Comparison of ENCODE assay signal across 8 mouse cellular contexts in the genomic region with DNA sequence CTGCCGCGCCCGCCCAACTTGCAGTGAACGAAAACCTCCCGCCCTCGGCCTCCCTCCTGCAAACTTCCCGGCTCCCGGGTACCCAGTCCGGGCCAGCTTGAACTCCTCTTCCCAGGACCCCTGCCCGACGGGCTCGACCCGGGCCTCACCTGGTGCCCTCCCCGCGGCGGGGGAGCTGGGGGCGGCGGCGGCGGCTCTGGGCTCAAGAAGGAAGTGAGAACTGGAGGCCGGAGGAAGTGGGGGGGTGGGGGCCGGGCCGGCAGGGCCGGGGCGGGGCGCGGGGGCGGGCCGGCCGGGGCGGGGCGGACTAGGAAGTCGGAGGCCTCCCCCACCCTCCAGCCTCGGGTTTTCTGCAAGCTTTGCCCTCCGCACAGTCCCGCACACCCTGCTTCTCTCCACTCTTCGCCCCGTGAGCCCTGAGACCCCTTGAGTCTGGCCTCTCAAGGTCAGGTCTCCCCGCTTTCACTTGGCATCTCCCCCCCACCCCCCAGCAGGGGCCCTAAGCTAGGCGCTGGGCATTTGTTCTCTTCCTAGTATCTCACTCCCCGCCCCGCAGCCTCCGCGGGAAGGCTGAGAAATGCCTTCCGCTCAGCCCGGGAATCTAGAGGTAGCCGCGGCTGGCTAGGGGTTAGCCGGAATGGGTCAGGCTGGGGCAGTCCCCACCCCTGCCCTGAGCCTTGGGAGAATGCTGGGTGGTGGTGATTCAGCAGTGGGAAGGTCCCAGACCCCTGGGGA. TPM values are rescaled to one million over a fixed set of nuclear protein-coding genes. Genes with fewer than 3 reads are reported as not detected.
A peak's percentile ranks its signal among the peaks of the same experiment; 100 is the strongest.
DNase-seq lines count a peak whose midpoint lies in the region; ATAC-seq and TF ChIP-seq lines count a peak whose summit lies in the region.

No protein-coding gene starts in this region.

- peak overlapping the region; percentile 83 for H3K4me2 ChIP-seq in heart, embryonic 14.5 days (ENCODE audit: low read length)
- peak overlapping the region; percentile 77 for H3K4me2 ChIP-seq in kidney, postnatal 0 days (ENCODE audit: low read length)
- H3K4me2 ChIP-seq in neural tube, embryonic 13.5 days: peak overlapping the region; percentile 92

- no peaks in the 10 kb centered on the region for H3K9me3 ChIP-seq in heart, embryonic 14.5 days (ENCODE audit: control insufficient read depth, low read length)
- H3K9me3 ChIP-seq in kidney, postnatal 0 days (replicated peaks; ENCODE audit: low read length): no peaks in the 10 kb centered on the region
- H3K9me3 ChIP-seq in neural tube, embryonic 13.5 days: no peaks in the 10 kb centered on the region

- 2% methylated on average over 37 of the region's 49 CpGs for WGBS in heart, embryonic 14.5 days
- WGBS in kidney, postnatal 0 days: 2% methylated on average over 35 of the region's 49 CpGs
- WGBS in lung, adult 2 months: 2% methylated on average over 41 of the region's 49 CpGs
- 1% methylated on average over 34 of the region's 49 CpGs for WGBS in neural tube, embryonic 13.5 days

- H3K4me1 ChIP-seq in brown adipose tissue, adult 24 weeks (ENCODE audit: control insufficient read depth, insufficient read depth, insufficient read length, low read length): peaks cover 22% of the 10 kb centered on the region
- H3K4me1 ChIP-seq in heart, embryonic 14.5 days (ENCODE audit: control insufficient read depth in 2 of 2, insufficient read depth in 2 of 2, low read length in 2 of 2): peaks cover 26 to 40% of the 10 kb centered on the region in 2 experiments
- peaks cover 44% of the 10 kb centered on the region for H3K4me1 ChIP-seq in kidney, postnatal 0 days (replicated peaks; ENCODE audit: insufficient read depth, low read length)
- H3K4me1 ChIP-seq in lung, adult 2 months (ENCODE audit: control insufficient read depth, insufficient read depth, low read length): peaks cover 35% of the 10 kb centered on the region
- H3K4me1 ChIP-seq in neural tube, embryonic 13.5 days (replicated peaks): peaks cover 54% of the 10 kb centered on the region
- H3K4me1 ChIP-seq in testis, adult 2 months (ENCODE audit: control insufficient read depth, insufficient read depth, low read length): peaks cover 22% of the 10 kb centered on the region

- peak overlapping the region; percentile 100 for H3K4me3 ChIP-seq in brown adipose tissue, adult 24 weeks (ENCODE audit: insufficient read depth, low read depth, low read length)
- H3K4me3 ChIP-seq in heart, embryonic 14.5 days (ENCODE audit: control insufficient read depth in 1 of 2, insufficient read depth in 1 of 2, low read depth in 1 of 2, low read length in 2 of 2): peak overlapping the region; percentile 80 to 95
- peak overlapping the region; percentile 93 for H3K4me3 ChIP-seq in kidney, postnatal 0 days (replicated peaks; ENCODE audit: low read depth, low read length)
- H3K4me3 ChIP-seq in lung, adult 2 months (replicated peaks; ENCODE audit: extremely low read depth, low read depth, low read length): peak overlapping the region; percentile 93
- H3K4me3 ChIP-seq in neural tube, embryonic 13.5 days: peak overlapping the region; percentile 75
- peak overlapping the region; percentile 82 for H3K4me3 ChIP-seq in testis, adult 2 months (ENCODE audit: control insufficient read depth, low read depth, low read length)

- H3K27ac ChIP-seq in brown adipose tissue, adult 24 weeks (replicated peaks; ENCODE audit: low read depth, low read length): peak overlapping the region; percentile 91
- peak overlapping the region; percentile 94 to 95 for H3K27ac ChIP-seq in heart, embryonic 14.5 days (replicated peaks in 1 of 2; ENCODE audit: control insufficient read depth in 1 of 2, insufficient read depth in 1 of 2, low read depth in 2 of 2, low read length in 2 of 2)
- H3K27ac ChIP-seq in kidney, postnatal 0 days: peak overlapping the region; percentile 99
- peak overlapping the region; percentile 88 for H3K27ac ChIP-seq in neural tube, embryonic 13.5 days (replicated peaks)
- H3K27ac ChIP-seq in testis, adult 2 months (ENCODE audit: control insufficient read depth, insufficient read depth, low read depth, low read length): peak overlapping the region; percentile 81

- peak; percentile 47 for ATAC-seq in erythroid progenitor cell, adult 5-6 weeks (replicated peaks; ENCODE audit: low FRiP score, poor library complexity, severe bottlenecking)
- ATAC-seq in heart, embryonic 14.5 days (ENCODE audit: insufficient number of reproducible peaks, insufficient read depth, low FRiP score, low read depth): peak; percentile 83
- peak; percentile 78 for ATAC-seq in kidney, postnatal 0 days (replicated peaks; ENCODE audit: low FRiP score, low read depth)
- ATAC-seq in neural tube, embryonic 13.5 days (ENCODE audit: low read depth): peak; percentile 84

- H3K36me3 ChIP-seq in heart, embryonic 14.5 days (ENCODE audit: control insufficient read depth, insufficient read depth, low read length): no peaks in the 10 kb centered on the region
- H3K36me3 ChIP-seq in kidney, postnatal 0 days (ENCODE audit: insufficient read depth, low read length): no peaks in the 10 kb centered on the region
- no peaks in the 10 kb centered on the region for H3K36me3 ChIP-seq in neural tube, embryonic 13.5 days
- H3K36me3 ChIP-seq in testis, adult 2 months (ENCODE audit: control insufficient read depth, insufficient read depth, low read length): no peaks in the 10 kb centered on the region

- H3K9ac ChIP-seq in heart, embryonic 14.5 days (ENCODE audit: low read length): peak overlapping the region; percentile 86
- H3K9ac ChIP-seq in kidney, postnatal 0 days (ENCODE audit: low read depth, low read length): peak overlapping the region; percentile 91
- H3K9ac ChIP-seq in neural tube, embryonic 13.5 days: peak overlapping the region; percentile 87

- no peak for TF ChIP-seq CTCF in kidney, postnatal 0 days (IDR thresholded peaks at IDR 0.05; ENCODE audit: low read depth)
- no peak for TF ChIP-seq CTCF in lung, adult 2 months (IDR thresholded peaks at IDR 0.05; ENCODE audit: insufficient read depth, low read length)
- TF ChIP-seq CTCF in testis, adult 2 months (IDR thresholded peaks at IDR 0.05; ENCODE audit: control insufficient read depth, insufficient read depth, insufficient replicate concordance, low read depth, low read length): no peak

- peak; percentile 87 for TF ChIP-seq POLR2A in lung, adult 2 months (IDR thresholded peaks at IDR 0.05; ENCODE audit: borderline replicate concordance, extremely low read depth, low read depth, low read length)
- TF ChIP-seq POLR2A in testis, adult 2 months (IDR thresholded peaks at IDR 0.05; ENCODE audit: control insufficient read depth, low read depth, low read length): peak; percentile 74

- peak; percentile 60 to 61 for DNase-seq in CD8-positive naive resting alpha-beta T cell, adult 2 months (ENCODE audit: low read depth in 2 of 2, low spot score in 2 of 2)
- DNase-seq in kidney, postnatal 0 days (ENCODE audit: low spot score): peak; percentile 88
- DNase-seq in lung, adult 2 months: peak; percentile 92

- H3K27me3 ChIP-seq in heart, embryonic 14.5 days (ENCODE audit: control insufficient read depth, insufficient read depth, low read length): no peaks in the 10 kb centered on the region
- no peaks in the 10 kb centered on the region for H3K27me3 ChIP-seq in kidney, postnatal 0 days (ENCODE audit: insufficient read depth, low read length)
- no peaks in the 10 kb centered on the region for H3K27me3 ChIP-seq in neural tube, embryonic 13.5 days
- no peaks in the 10 kb centered on the region for H3K27me3 ChIP-seq in testis, adult 2 months (ENCODE audit: control insufficient read depth, insufficient read depth, low read length)

RNA-seq across cellular contexts. Expression of a gene that starts 5.8 kb away (rescaled TPM):
- polyA plus RNA-seq in brown adipose tissue, adult 24 weeks (2012; ENCODE audit: insufficient read depth, insufficient read length, missing spikeins): 25.4 and 29.6 TPM in 2 replicates
- total RNA-seq in erythroid progenitor cell, adult 5-6 weeks (2015; ENCODE audit: low replicate concordance): 125 and 176 TPM in 2 replicates
- 27.1 and 35.6 TPM in 2 replicates for total RNA-seq in erythroid progenitor cell, adult 5-6 weeks (2017; ENCODE audit: low replicate concordance)
- 43.8 and 46.2 TPM in 2 replicates for polyA plus RNA-seq in heart, embryonic 14.5 days (2014; fragmentation: Nextera tagmentation; extraction: Ambion mirVana)
- 50.6 and 52.1 TPM in 2 replicates for polyA plus RNA-seq in kidney, postnatal 0 days (2015; fragmentation: Nextera tagmentation; extraction: Ambion mirVana)
- polyA plus RNA-seq in lung, adult 2 months (2012; rRNA removed): 101 and 113 TPM in 2 replicates
- 20.1 and 22.5 TPM in 2 replicates for polyA plus RNA-seq in neural tube, embryonic 13.5 days (2015; fragmentation: Nextera tagmentation; extraction: Ambion mirVana)
- 11.2 and 13.2 TPM in 2 replicates for polyA plus RNA-seq in testis, adult 2 months (2012; rRNA removed)

RNA-seq across cellular contexts. Expression of a gene that starts 17.5 kb away (rescaled TPM):
- 46.5 and 52.6 TPM in 2 replicates for polyA plus RNA-seq in brown adipose tissue, adult 24 weeks (2012; ENCODE audit: insufficient read depth, insufficient read length, missing spikeins)
- total RNA-seq in erythroid progenitor cell, adult 5-6 weeks (2015; ENCODE audit: low replicate concordance): 28.9 and 31.7 TPM in 2 replicates
- total RNA-seq in erythroid progenitor cell, adult 5-6 weeks (2017; ENCODE audit: low replicate concordance): 45.2 and 72.3 TPM in 2 replicates
- 13.1 and 15.0 TPM in 2 replicates for polyA plus RNA-seq in heart, embryonic 14.5 days (2014; fragmentation: Nextera tagmentation; extraction: Ambion mirVana)
- polyA plus RNA-seq in kidney, postnatal 0 days (2015; fragmentation: Nextera tagmentation; extraction: Ambion mirVana): 9.7 and 10.3 TPM in 2 replicates
- polyA plus RNA-seq in lung, adult 2 months (2012; rRNA removed): 74.0 and 78.7 TPM in 2 replicates
- polyA plus RNA-seq in neural tube, embryonic 13.5 days (2015; fragmentation: Nextera tagmentation; extraction: Ambion mirVana): 10.2 and 11.6 TPM in 2 replicates
- 127 and 130 TPM in 2 replicates for polyA plus RNA-seq in testis, adult 2 months (2012; rRNA removed)

RNA-seq across cellular contexts. Expression of a gene that starts 40.1 kb away (rescaled TPM):
- 39.2 and 54.0 TPM in 2 replicates for polyA plus RNA-seq in brown adipose tissue, adult 24 weeks (2012; ENCODE audit: insufficient read depth, insufficient read length, missing spikeins)
- total RNA-seq in erythroid progenitor cell, adult 5-6 weeks (2015; ENCODE audit: low replicate concordance): 15.1 and 31.4 TPM in 2 replicates
- total RNA-seq in erythroid progenitor cell, adult 5-6 weeks (2017; ENCODE audit: low replicate concordance): 6.5 and 16.3 TPM in 2 replicates
- polyA plus RNA-seq in heart, embryonic 14.5 days (2014; fragmentation: Nextera tagmentation; extraction: Ambion mirVana): 63.5 and 70.1 TPM in 2 replicates
- 65.8 and 66.8 TPM in 2 replicates for polyA plus RNA-seq in kidney, postnatal 0 days (2015; fragmentation: Nextera tagmentation; extraction: Ambion mirVana)
- polyA plus RNA-seq in lung, adult 2 months (2012; rRNA removed): 147 and 180 TPM in 2 replicates
- 47.5 and 49.6 TPM in 2 replicates for polyA plus RNA-seq in neural tube, embryonic 13.5 days (2015; fragmentation: Nextera tagmentation; extraction: Ambion mirVana)
- polyA plus RNA-seq in testis, adult 2 months (2012; rRNA removed): 304 and 321 TPM in 2 replicates

RNA-seq across cellular contexts. Expression of a gene that starts 40.1 kb away (rescaled TPM):
- 10.3 and 12.3 TPM in 2 replicates for polyA plus RNA-seq in brown adipose tissue, adult 24 weeks (2012; ENCODE audit: insufficient read depth, insufficient read length, missing spikeins)
- total RNA-seq in erythroid progenitor cell, adult 5-6 weeks (2015; ENCODE audit: low replicate concordance): 63.8 and 64.6 TPM in 2 replicates
- total RNA-seq in erythroid progenitor cell, adult 5-6 weeks (2017; ENCODE audit: low replicate concordance): 53.6 and 64.2 TPM in 2 replicates
- 27.3 and 27.6 TPM in 2 replicates for polyA plus RNA-seq in heart, embryonic 14.5 days (2014; fragmentation: Nextera tagmentation; extraction: Ambion mirVana)
- 19.1 and 21.1 TPM in 2 replicates for polyA plus RNA-seq in kidney, postnatal 0 days (2015; fragmentation: Nextera tagmentation; extraction: Ambion mirVana)
- polyA plus RNA-seq in lung, adult 2 months (2012; rRNA removed): 14.2 and 17.8 TPM in 2 replicates
- polyA plus RNA-seq in neural tube, embryonic 13.5 days (2015; fragmentation: Nextera tagmentation; extraction: Ambion mirVana): 21.6 and 23.7 TPM in 2 replicates
- 126 and 133 TPM in 2 replicates for polyA plus RNA-seq in testis, adult 2 months (2012; rRNA removed)

Comparison
In these comparisons a context has a peak if more than half of its experiments do, and no peak if none do; other contexts are left out.
1. Peak in every context shown above with its lines: DNase-seq, ATAC-seq, H3K4me3 ChIP-seq and H3K27ac ChIP-seq.